9 mouse cellular contexts compared by ENCODE assay signal in the genomic region with DNA sequence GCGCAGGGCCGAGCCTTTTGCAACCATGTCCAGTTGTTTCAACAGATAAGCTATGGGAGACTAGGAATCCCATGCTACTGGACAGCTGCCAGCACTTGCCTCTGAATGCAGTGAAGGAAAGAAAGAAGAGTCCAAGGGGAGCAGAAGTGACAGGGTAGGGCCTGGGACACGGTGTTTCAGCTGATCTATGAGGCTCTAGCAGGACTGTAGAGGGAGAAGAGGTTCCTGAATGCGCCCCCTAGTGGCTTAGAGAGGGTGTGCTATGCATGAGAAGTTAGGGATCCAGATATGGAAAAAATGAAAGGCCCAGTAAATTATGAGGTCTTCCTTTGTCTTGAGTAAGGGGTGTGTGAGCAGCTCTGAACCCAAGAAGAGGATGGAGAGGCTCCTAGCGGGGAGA. TPM values are rescaled to one million over a fixed set of nuclear protein-coding genes. Genes with fewer than 3 reads are reported as not detected.
DNase-seq lines count a peak whose midpoint lies in the region; ATAC-seq and TF ChIP-seq lines count a peak whose summit lies in the region.
"Had no signal": no experiment of that assay in that cellular context is flagged by ENCODE, and none has a peak within 500 bp of the region (broad histone marks: within the 10 kb centered on the region; RNA-seq: fewer than 3 reads in every experiment).

No protein-coding gene starts in this region.

- TF ChIP-seq CTCF in bone marrow macrophage, adult 2 months (IDR thresholded peaks at IDR 0.05; ENCODE audit: low read depth, low read length) = peak; percentile 63

- no peaks in the 10 kb centered on the region for H3K27me3 ChIP-seq in hindbrain, embryonic 14.5 days (ENCODE audit: control insufficient read depth, insufficient read depth, low read length)
- H3K27me3 ChIP-seq in hindbrain, embryonic 12.5 days = no peaks in the 10 kb centered on the region
- no peaks in the 10 kb centered on the region for H3K27me3 ChIP-seq in heart, embryonic 15.5 days
- no peaks in the 10 kb centered on the region for H3K27me3 ChIP-seq in limb, embryonic 10.5 days (ENCODE audit: low read depth, poor library complexity, severe bottlenecking)

- H3K9me3 ChIP-seq in hindbrain, embryonic 14.5 days (ENCODE audit: control insufficient read depth, low read length) = no peaks in the 10 kb centered on the region
- no peaks in the 10 kb centered on the region for H3K9me3 ChIP-seq in hindbrain, embryonic 12.5 days (replicated peaks)
- H3K9me3 ChIP-seq in heart, embryonic 15.5 days (replicated peaks) = no peaks in the 10 kb centered on the region
- H3K9me3 ChIP-seq in limb, embryonic 10.5 days (replicated peaks) = no peaks in the 10 kb centered on the region

- no peak overlapping the region for H3K4me3 ChIP-seq in hindbrain, embryonic 14.5 days (replicated peaks; ENCODE audit: low read length)
- no peak overlapping the region for H3K4me3 ChIP-seq in hindbrain, embryonic 12.5 days
- H3K4me3 ChIP-seq in bone marrow macrophage, adult 2 months (ENCODE audit: insufficient read depth, low read length) = no peak overlapping the region
- H3K4me3 ChIP-seq in heart, embryonic 15.5 days = no peak overlapping the region
- H3K4me3 ChIP-seq in limb, embryonic 10.5 days = no peak overlapping the region
- H3K4me3 ChIP-seq: myocyte had no signal

- no peak overlapping the region for H3K9ac ChIP-seq in hindbrain, embryonic 14.5 days
- H3K9ac ChIP-seq in hindbrain, embryonic 12.5 days = no peak overlapping the region
- H3K9ac ChIP-seq in heart, embryonic 15.5 days = no peak overlapping the region

- H3K36me3 ChIP-seq in hindbrain, embryonic 14.5 days (replicated peaks; ENCODE audit: control insufficient read depth, insufficient read depth) = no peaks in the 10 kb centered on the region
- no peaks in the 10 kb centered on the region for H3K36me3 ChIP-seq in hindbrain, embryonic 12.5 days
- no peaks in the 10 kb centered on the region for H3K36me3 ChIP-seq in heart, embryonic 15.5 days
- no peaks in the 10 kb centered on the region for H3K36me3 ChIP-seq in limb, embryonic 10.5 days

- no peak overlapping the region for H3K4me2 ChIP-seq in hindbrain, embryonic 14.5 days (replicated peaks)
- H3K4me2 ChIP-seq in hindbrain, embryonic 12.5 days (replicated peaks) = no peak overlapping the region
- H3K4me2 ChIP-seq in heart, embryonic 15.5 days = no peak overlapping the region

- H3K27ac ChIP-seq in hindbrain, embryonic 14.5 days = no peak overlapping the region
- no peak overlapping the region for H3K27ac ChIP-seq in hindbrain, embryonic 12.5 days
- no peak overlapping the region for H3K27ac ChIP-seq in bone marrow macrophage, adult 2 months (ENCODE audit: insufficient read depth, low read depth, low read length)
- no peak overlapping the region for H3K27ac ChIP-seq in heart, embryonic 15.5 days
- H3K27ac ChIP-seq in limb, embryonic 10.5 days = no peak overlapping the region

- TF ChIP-seq POLR2A in bone marrow macrophage, adult 2 months (IDR thresholded peaks at IDR 0.05; ENCODE audit: borderline replicate concordance, low read depth, low read length) = no peak

- peak; percentile 40 for DNase-seq in hindbrain, embryonic 14.5 days (ENCODE audit: low spot score)
- peak; percentile 75 for DNase-seq in ES-CJ7 (ENCODE audit: low read depth, low spot score)
- DNase-seq in limb, embryonic 10.5 days (ENCODE audit: low spot score) = peak; percentile 58
- DNase-seq in cerebellum, adult 9-11 months = no peak

- no peak for ATAC-seq in hindbrain, embryonic 14.5 days (ENCODE audit: low FRiP score)
- ATAC-seq in hindbrain, embryonic 12.5 days (ENCODE audit: low FRiP score) = no peak
- peak; percentile 70; the same call in 1 of the 2 replicates for ATAC-seq in heart, embryonic 15.5 days (replicated peaks; ENCODE audit: insufficient number of reproducible peaks, insufficient read depth, low FRiP score, low read depth)
- peak; percentile 26; the same call in 1 of the 2 replicates for ATAC-seq in neutrophil, adult 5-6 weeks (ENCODE audit: extremely low read depth, insufficient number of reproducible peaks, low FRiP score, poor library complexity, severe bottlenecking)

- WGBS in hindbrain, embryonic 14.5 days = 48% methylated on average over 5 of the region's 5 CpGs
- WGBS in hindbrain, embryonic 12.5 days = 49% methylated on average over 5 of the region's 5 CpGs
- WGBS in heart, embryonic 15.5 days = 32% methylated on average over 5 of the region's 5 CpGs
- WGBS in limb, embryonic 10.5 days = 51% methylated on average over 5 of the region's 5 CpGs

- H3K4me1 ChIP-seq in hindbrain, embryonic 14.5 days (replicated peaks; ENCODE audit: control insufficient read depth, insufficient read depth, low read length) = no peaks in the 10 kb centered on the region
- H3K4me1 ChIP-seq in hindbrain, embryonic 12.5 days = no peaks in the 10 kb centered on the region
- H3K4me1 ChIP-seq in bone marrow macrophage, adult 2 months (ENCODE audit: control insufficient read depth, insufficient read depth, low read length) = no peaks in the 10 kb centered on the region
- peaks cover 30% of the 10 kb centered on the region for H3K4me1 ChIP-seq in heart, embryonic 15.5 days (replicated peaks)
- no peaks in the 10 kb centered on the region for H3K4me1 ChIP-seq in limb, embryonic 10.5 days

RNA-seq across cellular contexts. Expression of gene Mylk3, which starts 11.4 kb away (rescaled TPM):
- 0.25 and 0.27 TPM in 2 replicates for polyA plus RNA-seq in hindbrain, embryonic 14.5 days (2014; fragmentation: Nextera tagmentation; extraction: Ambion mirVana)
- polyA plus RNA-seq in hindbrain, embryonic 12.5 days (2016; fragmentation: Nextera tagmentation; extraction: Ambion mirVana) = 1.9 and 2.1 TPM in 2 replicates
- polyA plus RNA-seq in bone marrow macrophage, adult 2 months (2012; ENCODE audit: insufficient read depth, insufficient read length, missing spikeins) = not detected in 2 replicates
- 214 and 224 TPM in 2 replicates for polyA plus RNA-seq in heart, embryonic 15.5 days (2015; fragmentation: Nextera tagmentation; extraction: Ambion mirVana)
- 0.93 TPM in 2 replicates for polyA plus RNA-seq in limb, embryonic 10.5 days (2016; fragmentation: Nextera tagmentation; extraction: Ambion mirVana)
- 0.25 and 0.47 TPM in 2 replicates for total RNA-seq in neutrophil, adult 5-6 weeks (2017)

RNA-seq across cellular contexts. Expression of gene 4921524J17Rik, which starts 35.1 kb away (rescaled TPM):
- 35.7 and 46.9 TPM in 2 replicates for polyA plus RNA-seq in hindbrain, embryonic 14.5 days (2014; fragmentation: Nextera tagmentation; extraction: Ambion mirVana)
- polyA plus RNA-seq in hindbrain, embryonic 12.5 days (2016; fragmentation: Nextera tagmentation; extraction: Ambion mirVana) = 42.8 and 46.6 TPM in 2 replicates
- 28.9 and 31.0 TPM in 2 replicates for polyA plus RNA-seq in bone marrow macrophage, adult 2 months (2012; ENCODE audit: insufficient read depth, insufficient read length, missing spikeins)
- polyA plus RNA-seq in heart, embryonic 15.5 days (2015; fragmentation: Nextera tagmentation; extraction: Ambion mirVana) = 50.6 and 63.7 TPM in 2 replicates
- 41.4 and 44.1 TPM in 2 replicates for polyA plus RNA-seq in limb, embryonic 10.5 days (2016; fragmentation: Nextera tagmentation; extraction: Ambion mirVana)
- 13.3 and 28.9 TPM in 2 replicates for total RNA-seq in neutrophil, adult 5-6 weeks (2017)

Comparison
In these comparisons a context has a peak if more than half of its experiments do, and no peak if none do; other contexts are left out.
1. ATAC-seq: peak in heart, embryonic 15.5 days (single experiment) and neutrophil, adult 5-6 weeks (single experiment); none in hindbrain, embryonic 14.5 days (single experiment) and hindbrain, embryonic 12.5 days (single experiment).
2. RNA of gene Mylk3, which starts 11.4 kb away (polyA plus RNA-seq): 214 to 224 TPM in heart, embryonic 15.5 days; 1.9 to 2.1 TPM in hindbrain, embryonic 12.5 days, 0.93 TPM in limb, embryonic 10.5 days, 0.25 to 0.27 TPM in hindbrain, embryonic 14.5 days and not detected in bone marrow macrophage, adult 2 months; every median in the first group is over 10 times any median in the second.